Mouse (Mus musculus): ENCODE measurements at regions not wholly inside any gene's neighbourhood (a gene's known extent, or its start where the extent isn't known, plus 50 kb on each side); places are given as distances from the start of the nearest gene placed in this dataset.

DNA sequence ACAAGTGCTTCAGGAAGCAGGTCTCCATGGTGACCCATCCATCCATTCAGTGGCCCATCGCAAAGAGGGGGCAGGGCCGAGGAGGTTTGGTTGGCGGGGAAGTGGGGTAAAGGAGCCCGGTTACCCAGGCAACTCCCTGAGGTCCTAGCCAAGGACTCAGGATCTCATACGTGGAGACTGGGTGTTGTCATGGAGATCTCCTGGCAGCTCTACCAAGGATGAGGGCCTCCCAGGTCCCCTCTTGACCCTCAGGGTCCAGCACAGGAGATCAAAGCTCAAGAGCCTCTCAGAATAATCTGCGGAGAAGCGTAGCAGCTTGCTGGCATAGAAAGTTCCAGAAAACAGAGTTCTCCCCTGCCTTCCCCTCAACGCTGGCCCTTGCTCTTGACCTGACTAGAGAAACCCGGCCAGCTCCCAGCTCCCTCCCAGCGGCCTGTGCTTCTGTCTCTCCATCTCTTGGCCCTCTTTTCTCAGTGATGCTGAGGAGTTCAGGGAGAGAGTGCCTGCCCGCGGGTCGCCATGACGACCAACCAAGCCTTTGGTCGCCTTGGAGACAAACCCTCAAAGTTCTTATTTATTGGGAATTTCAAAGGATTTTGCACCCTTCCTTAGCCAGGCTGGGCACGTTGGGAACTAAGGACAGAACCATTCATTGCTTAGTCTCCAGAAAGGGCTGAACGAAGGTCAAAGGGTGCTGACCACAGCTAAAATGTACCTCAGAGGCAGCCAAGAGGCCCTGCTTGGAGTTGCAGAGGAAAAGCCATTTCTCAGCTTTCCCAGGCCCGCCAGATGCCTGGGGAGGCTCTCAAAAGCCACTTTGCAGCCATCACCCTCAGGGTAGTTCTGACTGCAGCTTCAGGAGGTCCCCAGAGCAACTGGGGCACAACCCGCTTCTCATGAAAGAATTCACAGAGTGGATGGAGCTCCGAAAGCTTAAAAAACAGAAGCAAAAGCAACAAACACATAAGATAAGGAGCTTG lies 60.0 kb downstream of the Ubiad1 start:
- no peak for DNase-seq

DNA sequence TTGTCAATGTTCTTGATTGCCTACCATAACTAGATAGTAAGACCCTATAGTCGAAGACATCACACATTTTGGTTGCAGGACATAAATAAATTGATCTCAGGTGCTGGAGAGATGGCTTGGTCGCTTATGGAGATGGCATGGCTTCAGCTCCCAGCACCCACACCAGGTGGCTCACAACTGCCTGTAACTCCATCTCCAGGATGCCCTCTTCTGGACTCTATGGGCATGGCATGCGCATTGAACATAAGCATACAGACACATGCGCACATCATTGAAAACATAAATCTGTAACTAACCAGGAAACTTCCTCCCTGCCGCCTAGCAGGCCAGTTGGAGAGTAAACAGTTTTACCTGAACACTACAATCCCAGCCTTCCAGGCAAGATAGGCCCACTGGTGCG lies 64.0 kb downstream of the Ubiad1 start:
- no peak for DNase-seq

DNA sequence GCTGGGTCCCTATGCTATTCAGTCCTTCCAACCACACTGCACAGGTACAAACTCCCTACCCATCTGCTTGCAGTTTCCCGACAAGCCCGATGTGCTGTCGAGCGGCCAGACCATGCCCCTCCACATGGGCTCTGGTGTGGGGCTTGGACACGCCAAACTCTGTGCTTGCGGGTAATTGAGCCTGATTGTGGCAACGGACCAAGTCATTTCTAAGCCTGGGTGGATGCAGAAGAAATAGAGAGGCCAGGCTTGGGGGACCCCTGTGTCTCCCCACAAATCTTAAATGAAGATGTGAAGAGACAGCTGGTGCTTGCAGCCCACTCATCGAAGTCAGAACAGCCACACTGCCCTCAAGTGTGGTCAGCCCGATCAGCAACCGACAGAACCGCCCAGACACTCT lies 66.1 kb downstream of the Ubiad1 start:
- no peak for DNase-seq

DNA sequence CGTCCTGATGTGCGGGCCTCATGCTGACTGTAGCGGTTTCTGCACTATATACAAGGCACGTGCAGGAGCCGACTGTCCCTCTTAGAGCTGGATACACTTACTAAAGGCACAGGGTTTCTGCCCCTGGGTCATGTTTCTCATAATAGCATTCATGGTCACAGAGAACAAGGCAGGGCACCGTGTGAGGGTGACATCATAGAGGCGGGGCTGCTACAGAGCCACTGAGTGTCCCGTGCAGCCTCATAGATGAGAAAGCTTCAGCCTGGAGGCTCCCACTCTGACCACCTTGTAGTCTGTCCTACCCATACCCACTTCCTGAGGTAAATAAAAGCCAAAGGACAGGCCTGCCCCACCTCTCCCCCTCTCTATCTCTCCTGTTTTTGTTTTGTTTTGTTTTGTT lies 67.2 kb downstream of the Ubiad1 start:
- DNase-seq: peak; percentile 80

DNA sequence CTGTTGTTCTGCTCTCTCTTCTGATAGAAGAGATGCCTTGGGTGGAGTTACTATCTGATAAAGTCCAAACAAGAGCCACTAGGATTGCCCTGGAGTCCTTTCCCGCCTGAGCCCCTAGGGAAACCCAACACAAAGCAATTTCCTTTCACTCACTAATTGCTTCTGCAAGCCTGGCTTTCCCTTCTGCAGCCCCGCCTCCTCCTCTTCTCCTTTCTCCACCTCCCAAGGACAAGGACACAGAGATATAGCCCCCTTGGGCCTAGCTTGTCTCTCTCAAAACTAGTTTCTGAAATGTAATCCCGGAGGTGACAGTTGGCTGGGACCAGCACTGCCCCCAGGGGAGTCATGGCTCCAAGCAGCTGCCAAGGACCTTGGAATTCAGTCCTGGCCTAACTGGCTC lies 68.1 kb downstream of the Ubiad1 start:
- peak; percentile 41 for DNase-seq

DNA sequence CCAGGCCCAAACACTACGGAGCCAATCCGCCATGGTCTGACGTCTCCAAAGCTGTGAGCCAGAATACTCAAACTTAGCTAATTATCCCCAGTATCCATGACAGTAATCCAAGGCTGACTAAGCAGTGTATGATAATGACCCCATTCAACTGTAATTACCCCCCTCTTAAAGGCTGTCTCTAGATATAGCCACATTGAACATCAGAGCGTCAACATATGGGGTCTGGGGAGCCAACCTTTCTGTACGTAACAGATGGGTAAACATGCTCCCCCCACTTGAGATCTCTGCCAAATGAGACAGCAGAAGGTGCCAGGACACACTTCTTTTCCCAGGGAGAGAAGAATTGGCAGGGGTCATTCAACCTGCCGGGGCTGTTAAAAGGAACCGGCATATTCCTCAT lies 73.1 kb downstream of the Ubiad1 start:
- DNase-seq: no peak

DNA sequence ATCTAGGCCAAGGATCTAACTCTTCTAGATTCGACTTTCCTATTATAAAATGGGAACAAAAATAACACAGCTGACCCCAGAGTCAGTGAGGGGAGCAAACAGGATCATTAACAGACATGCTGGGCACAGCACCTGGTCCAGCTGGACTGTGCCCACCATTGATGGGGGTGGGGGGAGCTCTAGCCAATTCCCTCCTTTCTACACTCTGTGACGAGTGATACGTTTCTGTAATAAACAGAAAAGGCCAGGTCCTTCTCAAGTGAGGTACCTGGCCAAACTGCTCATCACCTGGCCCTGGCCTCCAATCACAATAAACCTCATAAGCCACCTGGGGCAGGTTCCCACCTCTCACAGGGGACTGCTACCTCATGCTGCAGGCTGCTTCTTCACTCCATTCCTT lies 76.9 kb downstream of the Ubiad1 start:
- no peak for DNase-seq

DNA sequence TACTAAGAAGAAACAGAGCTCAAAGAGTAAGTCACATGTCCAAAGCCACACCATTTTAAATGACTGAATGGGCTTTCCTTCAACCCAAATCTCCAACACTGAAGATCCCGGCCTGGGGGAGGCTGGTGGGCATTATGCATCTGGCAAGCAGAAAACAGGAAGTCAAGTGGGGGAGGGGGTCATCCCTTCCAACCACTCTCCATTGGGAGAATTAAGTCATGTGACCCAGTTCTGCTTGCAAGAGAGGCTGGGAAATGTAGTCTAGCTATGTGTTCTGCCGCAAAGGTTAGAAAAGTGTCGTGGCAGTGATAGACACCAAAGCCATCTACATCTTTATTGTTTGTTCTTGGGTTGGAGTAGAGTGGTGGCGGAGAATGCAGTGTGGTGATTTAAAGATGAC lies 78.0 kb upstream of the Disp3 start:
- DNase-seq: no peak

DNA sequence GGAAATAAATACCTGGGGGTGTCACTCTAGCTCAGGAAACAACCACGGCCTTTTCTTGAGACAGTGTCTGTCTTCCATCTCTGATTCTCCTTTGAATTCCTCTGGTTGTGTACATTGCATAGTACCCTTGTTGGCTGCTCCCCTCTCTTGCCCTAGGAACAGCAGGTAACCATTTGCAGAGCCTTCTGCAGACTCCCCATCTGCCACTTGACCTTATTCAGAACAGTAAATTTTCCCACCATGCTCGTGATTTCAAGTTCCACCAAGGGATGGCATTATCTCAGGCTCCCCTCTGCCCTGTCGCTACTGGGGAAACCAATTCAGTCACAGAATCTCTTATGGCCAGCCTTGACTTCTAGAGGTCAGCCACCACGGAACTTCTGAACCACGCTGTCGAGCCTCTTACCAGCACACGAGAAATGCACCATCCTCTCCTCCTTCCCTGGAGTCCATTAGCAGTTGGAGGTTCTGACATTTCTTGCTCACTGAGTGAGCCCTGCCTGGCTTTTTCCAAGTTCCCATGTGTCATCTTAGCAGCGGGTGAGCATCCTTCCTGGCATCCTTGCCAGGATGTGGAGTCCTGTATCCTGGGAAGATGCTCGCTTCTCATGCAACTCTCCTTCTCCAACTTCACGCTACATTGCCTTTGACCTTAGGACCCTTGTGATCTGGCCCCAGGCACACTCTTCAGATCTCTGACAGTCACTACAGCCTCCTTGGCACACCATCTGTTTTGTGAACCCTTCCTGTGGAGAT lies 75.8 kb upstream of the Disp3 start:
- no peak for DNase-seq

DNA sequence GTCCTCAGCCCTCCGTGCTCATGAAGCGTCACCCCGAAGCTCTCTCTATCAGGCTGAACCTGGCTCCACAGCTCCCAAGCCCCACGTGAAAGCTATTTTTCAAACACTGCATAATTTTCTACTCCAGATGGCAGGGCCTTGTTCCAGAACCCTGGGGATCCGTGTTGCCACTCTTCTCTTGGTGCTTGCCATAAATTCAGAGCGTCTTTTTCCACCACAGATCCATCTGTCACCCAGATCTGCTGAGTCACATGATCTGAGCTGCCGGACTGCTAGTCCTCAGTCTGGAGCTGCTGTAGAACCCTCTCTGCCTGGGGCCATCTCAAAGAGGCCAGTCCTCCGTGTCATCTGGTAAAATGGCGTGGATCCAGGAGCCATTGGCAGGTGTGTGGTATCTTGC lies 73.2 kb upstream of the Disp3 start:
- DNase-seq: no peak

DNA sequence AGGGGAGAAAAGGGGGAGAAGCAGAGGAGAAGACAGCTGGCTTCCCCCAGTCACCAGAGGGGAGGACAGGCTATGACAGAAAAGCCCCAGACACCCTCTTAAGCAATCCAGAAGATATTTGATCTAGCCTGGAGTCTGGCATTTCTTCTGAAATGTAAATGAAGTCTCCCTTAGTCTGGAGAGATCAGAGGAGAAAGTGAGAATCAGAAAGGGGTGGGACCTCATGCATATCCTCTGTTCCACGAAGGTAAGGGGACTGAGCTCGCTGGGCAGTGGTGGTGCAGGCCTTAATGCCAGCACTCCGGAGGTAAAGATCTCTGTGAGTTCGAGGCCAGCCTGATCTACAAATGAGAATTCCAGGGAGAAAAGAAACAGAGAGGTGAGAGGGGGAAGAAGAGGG lies 70.6 kb upstream of the Disp3 start:
- DNase-seq: no peak

DNA sequence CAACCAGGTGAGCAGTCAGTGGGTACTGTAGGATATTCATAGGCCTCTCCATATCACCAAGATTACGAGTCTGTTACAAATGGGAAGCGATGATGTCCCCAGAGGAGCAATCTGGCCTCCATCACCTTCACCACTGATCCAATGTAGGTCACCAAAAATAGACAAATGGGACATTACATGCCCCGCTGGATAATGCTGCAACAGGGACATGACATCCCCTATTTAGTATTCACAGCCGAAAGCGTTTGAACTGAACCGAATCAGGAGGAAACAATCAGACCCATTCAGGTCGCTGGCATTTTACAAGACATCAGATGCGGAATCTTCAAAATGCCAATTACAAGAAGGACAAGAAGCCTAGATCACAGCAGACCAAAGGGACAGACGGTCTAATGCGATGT lies 69.5 kb upstream of the Disp3 start:
- DNase-seq: no peak

DNA sequence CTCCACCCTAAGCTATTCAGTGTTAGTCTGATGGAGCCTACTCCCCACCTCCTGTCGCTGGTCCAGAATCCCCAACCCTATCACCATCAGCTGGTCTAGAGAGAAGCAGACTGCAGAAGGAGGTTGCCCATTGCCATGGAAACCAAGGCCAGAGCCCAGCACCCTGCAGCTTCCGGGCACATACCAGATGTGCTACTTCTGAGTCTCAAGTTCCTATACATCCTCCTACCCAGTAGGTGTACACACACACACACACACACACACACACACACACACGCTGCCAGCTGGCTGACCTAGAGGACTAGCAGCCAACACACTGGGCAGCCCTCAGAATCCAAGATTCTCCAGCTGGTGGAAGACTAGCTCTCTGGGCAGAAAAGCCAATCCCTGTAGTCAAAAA lies 68.9 kb upstream of the Disp3 start:
- peak; percentile 10 for DNase-seq

DNA sequence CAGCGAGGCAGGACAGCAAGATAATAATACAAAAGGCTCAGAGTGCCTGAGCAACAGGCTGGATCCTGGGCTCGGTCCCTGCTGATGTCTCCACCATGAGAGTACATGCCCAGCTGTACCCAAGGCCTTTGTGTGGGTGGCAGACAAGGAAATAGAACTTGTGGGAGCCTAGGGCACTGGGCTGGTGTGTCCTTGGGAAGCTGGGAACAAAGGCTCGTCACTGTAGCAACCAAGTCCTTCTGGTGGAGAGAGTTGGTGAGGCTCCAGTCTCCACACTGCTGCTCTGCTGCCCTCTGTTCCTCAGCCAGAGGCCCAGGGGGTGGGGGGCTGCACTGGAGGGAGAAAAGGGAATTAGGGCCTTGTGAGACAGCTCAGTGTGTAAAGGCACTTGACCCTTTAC lies 66.2 kb upstream of the Disp3 start:
- DNase-seq: peak; percentile 41

DNA sequence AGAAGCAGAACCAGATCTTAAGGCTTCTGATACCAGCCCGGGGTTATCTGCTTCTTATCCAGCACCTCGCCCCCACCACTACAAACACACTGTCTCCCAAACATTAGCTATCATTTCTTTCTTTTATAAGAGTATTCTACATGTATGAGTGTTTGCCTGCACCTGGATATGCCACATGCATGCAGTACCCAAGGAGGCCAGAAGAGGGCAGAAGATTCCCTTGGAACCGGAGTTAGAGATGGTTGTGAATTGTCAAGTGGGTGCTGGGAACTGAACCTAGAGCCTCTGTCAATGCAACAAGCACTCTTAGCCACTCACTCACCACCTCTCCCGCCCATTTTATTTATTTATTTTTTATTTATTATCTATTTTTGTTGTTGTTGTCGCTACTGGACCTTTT lies 64.9 kb upstream of the Disp3 start:
- no peak for DNase-seq

DNA sequence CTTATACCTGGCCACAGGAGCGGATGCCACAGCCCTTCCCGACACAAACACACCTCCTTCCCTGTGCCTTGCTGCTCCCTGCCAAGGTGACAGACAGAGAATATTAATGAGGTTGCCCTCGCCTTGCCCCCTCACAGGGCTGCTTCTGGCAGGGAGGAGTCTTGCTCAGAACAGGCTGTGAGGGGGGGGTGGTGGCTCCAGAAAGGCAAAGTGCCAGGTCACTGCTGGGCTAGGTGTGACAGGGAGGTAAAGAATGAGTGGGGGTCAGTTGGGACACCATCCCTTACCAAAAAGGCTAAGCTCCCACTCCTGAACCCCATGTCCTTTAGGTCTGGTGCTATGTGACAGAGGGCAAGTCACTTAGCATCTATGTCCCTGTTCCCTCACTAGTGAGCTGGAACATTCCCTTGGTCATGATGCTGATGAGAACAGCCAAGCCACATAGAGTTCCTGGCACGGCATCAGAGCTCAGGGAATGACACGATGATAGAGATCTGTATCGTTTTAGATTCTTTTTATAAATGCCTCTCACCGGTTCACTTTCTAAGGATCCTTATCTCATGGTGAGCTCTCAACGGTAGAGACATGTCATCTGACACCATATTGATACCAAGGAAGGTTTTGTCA lies 53.9 kb upstream of the Disp3 start:
- no peak for DNase-seq

DNA sequence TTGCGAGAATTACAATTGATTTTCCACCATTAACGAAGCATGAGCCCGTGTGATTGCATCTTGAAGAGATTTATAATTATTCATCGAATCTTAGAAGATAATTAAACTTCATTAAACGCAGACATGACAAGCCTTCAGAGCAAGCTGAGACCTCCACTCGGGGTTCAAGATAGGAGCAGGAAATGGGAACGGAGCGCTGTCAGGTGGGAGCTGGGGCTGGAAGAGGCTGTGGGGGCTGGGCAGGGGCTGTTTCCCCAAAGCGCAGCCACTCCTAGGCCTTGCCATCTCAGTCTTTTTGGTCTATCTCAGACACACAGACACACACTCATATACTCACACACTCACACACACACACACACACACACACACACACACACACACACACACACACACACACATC lies 52.6 kb upstream of the Disp3 start:
- no peak for DNase-seq

DNA sequence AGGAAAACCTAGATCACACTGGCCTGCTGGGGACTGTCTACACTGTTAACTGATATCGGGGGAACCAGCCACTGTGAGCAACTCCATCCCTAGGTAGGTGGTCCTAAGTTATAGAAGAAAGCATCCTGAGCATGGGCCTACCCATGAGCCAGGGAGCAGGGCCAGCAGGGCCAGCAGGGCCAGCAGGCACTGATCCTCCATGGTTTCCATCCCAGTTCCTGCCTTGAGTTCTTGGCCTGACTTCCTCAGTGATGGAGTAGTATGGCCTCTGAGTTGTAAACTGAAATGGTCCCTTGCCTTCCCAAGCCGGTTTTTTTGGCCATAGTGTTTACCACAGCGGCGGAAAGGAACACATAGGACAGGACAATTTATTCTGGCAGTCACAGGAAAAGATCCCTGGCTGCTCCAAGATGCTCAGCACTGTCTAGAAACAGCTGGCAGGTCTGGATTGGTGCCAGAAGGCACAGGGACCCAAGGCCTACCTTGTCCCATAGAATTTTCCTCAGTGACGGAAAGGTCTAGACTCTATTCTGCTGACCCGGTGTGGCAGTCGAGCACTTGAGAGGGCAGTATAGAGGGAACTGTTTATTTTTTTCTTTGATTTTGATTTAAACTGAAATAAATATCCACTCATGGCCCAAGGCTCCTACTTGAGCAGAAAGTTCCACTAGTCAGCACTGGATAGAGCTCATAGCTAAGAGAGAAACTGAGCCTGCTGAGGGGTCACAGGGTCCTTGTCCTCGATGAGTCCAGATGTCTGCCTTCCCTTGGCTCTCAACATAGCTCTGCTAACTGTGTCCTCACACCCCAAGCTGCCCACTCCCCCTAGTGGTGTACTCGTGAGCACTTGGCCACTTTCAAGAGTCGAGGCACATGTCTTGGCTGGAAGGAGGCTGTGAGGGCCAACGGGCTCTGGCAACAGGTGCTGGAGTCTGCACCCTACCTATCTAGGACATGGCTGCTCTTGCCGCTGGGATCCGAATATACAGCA lies 50.4 kb upstream of the Disp3 start:
- peak; percentile 45 for DNase-seq

Measured in adrenal gland, adult 2 months (tissue).